Mouse (Mus musculus): ENCODE measurements at regions not wholly inside any gene's neighbourhood (a gene's known extent, or its start where the extent isn't known, plus 50 kb on each side); places are given as distances from the start of the nearest gene placed in this dataset.

DNA sequence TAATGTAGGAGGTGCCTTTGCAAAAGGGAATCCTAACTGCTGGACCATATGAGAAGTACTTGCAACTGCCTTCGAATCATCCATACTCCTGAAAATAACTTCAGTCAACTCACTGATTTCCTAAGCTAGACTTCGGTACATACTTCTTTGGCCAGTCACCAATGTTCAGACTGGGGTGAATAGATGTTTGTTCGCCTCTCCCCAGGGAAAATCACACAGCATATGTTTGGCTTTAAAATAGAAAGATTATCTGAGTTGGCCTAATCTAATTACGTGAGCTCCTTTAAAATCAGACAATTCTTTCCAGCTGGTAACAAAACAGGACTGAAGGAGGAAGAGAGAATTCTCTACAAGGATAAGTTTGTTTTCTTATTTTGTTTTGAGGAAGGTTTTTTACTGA is 765.6 kb downstream of the Gm826 start:
- TF ChIP-seq ZMIZ1 (IDR thresholded peaks at IDR 0.05; ENCODE audit: low read depth, low read length) = no peak
- no peak for TF ChIP-seq GABPA (IDR thresholded peaks at IDR 0.05; ENCODE audit: insufficient replicate concordance, low read depth, low read length)
- no peak for TF ChIP-seq TBP (conservative IDR thresholded peaks at IDR 0.05; ENCODE audit: low read depth, low read length)
- TF ChIP-seq ZC3H11A (IDR thresholded peaks at IDR 0.05; ENCODE audit: low read depth, low read length) = no peak
- TF ChIP-seq MAX (IDR thresholded peaks at IDR 0.05; ENCODE audit: low read length) = no peak
- no peak for TF ChIP-seq JUN (IDR thresholded peaks at IDR 0.05; ENCODE audit: insufficient read depth, low read depth, low read length)
- TF ChIP-seq ZNF384 (IDR thresholded peaks at IDR 0.05; ENCODE audit: low read depth, low read length) = no peak
- TF ChIP-seq NRF1 (IDR thresholded peaks at IDR 0.05; ENCODE audit: low read depth, low read length) = no peak
- Histone ChIP-seq H3K4me2 (ENCODE audit: insufficient read depth, low read depth, poor library complexity, severe bottlenecking) (no peak overlapping the region), H3K79me2 (replicated peaks; ENCODE audit: control insufficient read depth, extremely low read depth, insufficient read depth, poor library complexity, severe bottlenecking) (no peaks in the 10 kb centered on the region), H3K4me3 (replicated peaks in 1 of 3; ENCODE audit: low read depth in 2 of 3, low read length in 2 of 3, poor library complexity in 1 of 3) (no peak overlapping the region), H3K36me3 (replicated peaks in 1 of 2; ENCODE audit: control insufficient read depth in 1 of 2, insufficient read depth in 1 of 2, low read length in 1 of 2) (no peaks in the 10 kb centered on the region), H3K9ac (ENCODE audit: insufficient read depth, low read depth) (no peak overlapping the region), H3K27me3 (replicated peaks) (no peaks in the 10 kb centered on the region), H3K27ac (ENCODE audit: insufficient read depth, low read depth) (no peak overlapping the region), H3K9me3 (replicated peaks; ENCODE audit: low read length) (no peaks in the 10 kb centered on the region), H3K4me1 (ENCODE audit: control insufficient read depth in 1 of 2, insufficient read depth in 2 of 2) (no peaks in the 10 kb centered on the region)
- dilution Hi-C loops (cut with MboI; ENCODE audit: extremely low pct_ligation_motif_present, extremely low pct_unique_long_range_greater_than_20kb, low sequenced_read_pairs) (no loop called here), in situ Hi-C loops (cut with MboI; ENCODE audit: low pct_ligation_motif_present, low pct_unique_long_range_greater_than_20kb, low sequenced_read_pairs) (no loop called here)
- no peak for DNase-seq (ENCODE audit: extremely low read depth)

DNA sequence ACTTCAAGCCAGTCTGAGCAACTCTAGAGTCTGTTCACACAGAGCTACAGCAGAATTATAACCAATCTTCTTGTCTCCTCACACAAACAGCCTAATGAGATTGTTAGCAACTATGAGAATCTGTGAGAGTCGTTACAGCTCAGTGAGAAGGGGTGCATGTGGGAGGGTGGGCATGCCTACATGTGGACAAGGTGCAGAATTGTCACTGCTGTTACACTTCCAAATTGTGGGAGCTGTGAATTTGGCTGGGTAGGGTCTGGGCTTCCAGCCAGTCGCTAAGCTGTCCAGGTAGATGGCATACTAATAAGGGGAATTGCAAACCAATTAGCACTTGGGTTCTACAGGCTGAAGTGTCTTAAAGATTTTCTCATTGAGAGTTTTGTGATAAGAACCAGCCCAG is 762.1 kb downstream of the Gm826 start:
- H3K4me2 ChIP-seq (ENCODE audit: insufficient read depth, low read depth, poor library complexity, severe bottlenecking) = no peak overlapping the region
- no peaks in the 10 kb centered on the region for H3K9me3 ChIP-seq (replicated peaks; ENCODE audit: low read length)
- no peak for DNase-seq (ENCODE audit: extremely low read depth)
- no peaks in the 10 kb centered on the region for H3K79me2 ChIP-seq (replicated peaks; ENCODE audit: control insufficient read depth, extremely low read depth, insufficient read depth, poor library complexity, severe bottlenecking)
- in situ Hi-C loops (cut with MboI; ENCODE audit: low pct_ligation_motif_present, low pct_unique_long_range_greater_than_20kb, low sequenced_read_pairs) (no loop called here), dilution Hi-C loops (cut with MboI; ENCODE audit: extremely low pct_ligation_motif_present, extremely low pct_unique_long_range_greater_than_20kb, low sequenced_read_pairs) (no loop called here)
- no peaks in the 10 kb centered on the region for H3K27me3 ChIP-seq (replicated peaks)
- H3K9ac ChIP-seq (ENCODE audit: insufficient read depth, low read depth) = no peak overlapping the region
- H3K36me3 ChIP-seq (replicated peaks in 1 of 2; ENCODE audit: control insufficient read depth in 1 of 2, insufficient read depth in 1 of 2, low read length in 1 of 2) = no peaks in the 10 kb centered on the region
- no peak overlapping the region for H3K27ac ChIP-seq (ENCODE audit: insufficient read depth, low read depth)
- TF ChIP-seq POLR2A (IDR thresholded peaks at IDR 0.05; ENCODE audit: low read depth, low read length) (no peak), ZKSCAN1 (IDR thresholded peaks at IDR 0.05; ENCODE audit: borderline replicate concordance, low read depth, low read length) (no peak), TBP (conservative IDR thresholded peaks at IDR 0.05; ENCODE audit: low read depth, low read length) (no peak), PAX5 (IDR thresholded peaks at IDR 0.05; ENCODE audit: low read length) (no peak), HCFC1 (IDR thresholded peaks at IDR 0.05; ENCODE audit: low read depth, low read length) (no peak), USF1 (IDR thresholded peaks at IDR 0.05; ENCODE audit: low read depth, low read length) (no peak), ETS1 (conservative IDR thresholded peaks at IDR 0.05; ENCODE audit: low read depth, low read length) (no peak), RCOR1 (conservative IDR thresholded peaks at IDR 0.05; ENCODE audit: low read depth, low read length) (no peak), SMC3 (IDR thresholded peaks at IDR 0.05; ENCODE audit: low read depth, low read length) (no peak), MAX (IDR thresholded peaks at IDR 0.05; ENCODE audit: low read length) (no peak), JUND (conservative IDR thresholded peaks at IDR 0.05; ENCODE audit: low read depth, low read length) (no peak), KAT2A (IDR thresholded peaks at IDR 0.05; ENCODE audit: insufficient replicate concordance, low read length) (no peak), CHD1 (IDR thresholded peaks at IDR 0.05; ENCODE audit: low read depth, low read length) (no peak), POLR2AphosphoS2 (IDR thresholded peaks at IDR 0.05; ENCODE audit: low read depth, low read length) (no peak), MYC (IDR thresholded peaks at IDR 0.05; ENCODE audit: low read depth, low read length) (no peak), GABPA (IDR thresholded peaks at IDR 0.05; ENCODE audit: insufficient replicate concordance, low read depth, low read length) (no peak), MAZ (IDR thresholded peaks at IDR 0.05; ENCODE audit: low read depth, low read length) (no peak), JUN (IDR thresholded peaks at IDR 0.05; ENCODE audit: insufficient read depth, low read depth, low read length) (no peak), USF2 (conservative IDR thresholded peaks at IDR 0.05; ENCODE audit: low read depth, low read length) (no peak)
- H3K4me3 ChIP-seq (replicated peaks in 1 of 3; ENCODE audit: low read depth in 2 of 3, low read length in 2 of 3, poor library complexity in 1 of 3) = no peak overlapping the region
- H3K4me1 ChIP-seq (ENCODE audit: control insufficient read depth in 1 of 2, insufficient read depth in 2 of 2) = no peaks in the 10 kb centered on the region
